Mouse (Mus musculus) hindbrain, embryonic 10.5 days (tissue): ENCODE data around the gene Ccpg1. TPM values are rescaled to one million over a fixed set of nuclear protein-coding genes. Genes with fewer than 3 reads are reported as not detected.

Source experiments
- DNase-seq: peaks from one replicate; pipeline ENCODE4 v3.0.0-alpha.2; 2017; ENCODE audit warnings: low spot score
- H3K27ac ChIP-seq: fragments of 300-500 bp; sonication (generic); 2 replicates; pipeline ENCODE4 v1.5.1; 2016; ENCODE audit warnings: mild to moderate bottlenecking, moderate library complexity
- H3K27me3 ChIP-seq: fragments of 300-500 bp; sonication (generic); 2 replicates; pipeline ENCODE4 v1.6.1; 2016; ENCODE audit warnings: mild to moderate bottlenecking; ENCODE audit not compliant: poor library complexity, insufficient read depth, severe bottlenecking
- H3K36me3 ChIP-seq: fragments of 300-500 bp; sonication (generic); 2 replicates; pipeline ENCODE4 v1.6.1; 2016; ENCODE audit warnings: mild to moderate bottlenecking, moderate library complexity
- H3K4me1 ChIP-seq: fragments of 300-500 bp; sonication (generic); replicated peaks from 2 replicates; pipeline ENCODE4 v1.6.1; 2016; ENCODE audit warnings: mild to moderate bottlenecking
- H3K4me3 ChIP-seq: fragments of 300-500 bp; sonication (generic); 2 replicates; pipeline ENCODE4 v1.5.1; 2016; ENCODE audit warnings: mild to moderate bottlenecking, moderate library complexity
- H3K9me3 ChIP-seq: fragments of 300-500 bp; sonication (generic); 2 replicates; pipeline ENCODE4 v1.6.1; 2016; ENCODE audit warnings: mild to moderate bottlenecking, moderate library complexity
- WGBS: fragments of 180-500 bp; shearing (Covaris S2); methylation state at CpG from one replicate; pipeline ENCODE4 v1.1.7; 2016; 5-methylcytosine and 5-hydroxymethylcytosine counted together
- polyA plus RNA-seq: library from polyadenylated mRNA; unstranded; fragments of >200 nt; fragmentation: Nextera tagmentation; extraction: Ambion mirVana; gene quantifications from 2 replicates; pipeline ENCODE4 v1.2.1, GENCODE M21; 2016

Gene Ccpg1
- polyA plus RNA-seq, 1 experiment from 2014 or later, result 21.9 TPM

GRCm38 (mm10) chr9:72969874-72970273 is 15.4 kb upstream of the Ccpg1 start:
- DNase-seq, result no peak
- H3K27me3 ChIP-seq, result no peaks in the 10 kb centered on the region
- 70% methylated on average over 7 of the region's 7 CpGs for WGBS
- no peaks in the 10 kb centered on the region for H3K36me3 ChIP-seq
- H3K9me3 ChIP-seq, result no peaks in the 10 kb centered on the region
- H3K4me3 ChIP-seq, result no peak overlapping the region
- no peaks in the 10 kb centered on the region for H3K4me1 ChIP-seq
- no peak overlapping the region for H3K27ac ChIP-seq

DNA sequence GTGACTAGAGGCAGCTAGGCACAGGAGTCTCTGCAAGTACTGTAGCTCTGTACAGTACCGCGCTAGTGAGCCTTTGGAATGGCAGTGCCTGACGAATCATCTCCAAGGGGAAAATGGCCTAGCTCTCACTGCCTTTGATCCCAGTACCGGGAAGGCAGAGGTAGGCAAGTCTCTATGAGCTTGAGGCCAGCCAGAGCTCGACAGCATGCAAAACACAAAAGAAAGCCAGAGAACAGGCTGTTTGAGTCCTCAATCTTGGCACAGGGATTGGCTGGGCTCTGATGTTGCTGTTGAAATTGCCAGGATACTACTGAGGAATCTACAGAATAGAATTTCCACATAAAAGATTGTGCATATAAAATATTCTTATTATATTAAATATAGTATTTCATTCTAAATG is 12.8 kb upstream of the Ccpg1 start:
- Histone ChIP-seq H3K27me3 (no peaks in the 10 kb centered on the region), H3K27ac (no peak overlapping the region), H3K4me1 (no peaks in the 10 kb centered on the region), H3K9me3 (no peaks in the 10 kb centered on the region), H3K4me3 (no peak overlapping the region), H3K36me3 (no peaks in the 10 kb centered on the region)
- WGBS, result 91% methylated on average over 5 of the region's 5 CpGs
- no peak for DNase-seq

GRCm38 (mm10) chr9:72972984-72973383 is 12.2 kb upstream of the Ccpg1 start:
- DNase-seq, result no peak
- Histone ChIP-seq H3K4me1 (no peaks in the 10 kb centered on the region), H3K9me3 (no peaks in the 10 kb centered on the region), H3K27me3 (no peaks in the 10 kb centered on the region), H3K27ac (no peak overlapping the region), H3K36me3 (no peaks in the 10 kb centered on the region), H3K4me3 (no peak overlapping the region)

DNA sequence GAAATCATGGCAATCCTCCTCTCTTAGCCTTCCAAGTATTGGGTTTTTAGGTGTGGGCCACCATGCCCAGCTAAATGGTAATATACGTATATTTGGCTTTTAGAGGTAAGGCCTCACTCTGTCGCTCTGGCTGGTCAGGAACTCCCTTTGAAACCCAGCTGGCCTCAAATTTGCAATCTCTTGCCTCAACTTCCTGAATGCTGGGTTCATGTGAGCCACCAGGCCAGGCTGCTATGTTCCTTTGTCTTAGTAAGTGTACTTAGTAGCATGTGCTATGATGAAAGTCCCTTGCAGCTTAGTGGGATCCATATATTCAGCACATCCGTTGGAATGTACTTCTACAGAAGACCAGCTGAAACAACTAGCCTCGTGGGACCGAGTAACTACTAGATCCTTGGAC is 10.5 kb upstream of the Ccpg1 start:
- H3K4me3 ChIP-seq, result no peak overlapping the region
- H3K27ac ChIP-seq, result no peak overlapping the region
- no peak for DNase-seq
- H3K9me3 ChIP-seq, result no peaks in the 10 kb centered on the region
- H3K36me3 ChIP-seq, result no peaks in the 10 kb centered on the region
- no peaks in the 10 kb centered on the region for H3K4me1 ChIP-seq
- no peaks in the 10 kb centered on the region for H3K27me3 ChIP-seq
- 87% methylated on average over 5 of the region's 5 CpGs for WGBS

DNA sequence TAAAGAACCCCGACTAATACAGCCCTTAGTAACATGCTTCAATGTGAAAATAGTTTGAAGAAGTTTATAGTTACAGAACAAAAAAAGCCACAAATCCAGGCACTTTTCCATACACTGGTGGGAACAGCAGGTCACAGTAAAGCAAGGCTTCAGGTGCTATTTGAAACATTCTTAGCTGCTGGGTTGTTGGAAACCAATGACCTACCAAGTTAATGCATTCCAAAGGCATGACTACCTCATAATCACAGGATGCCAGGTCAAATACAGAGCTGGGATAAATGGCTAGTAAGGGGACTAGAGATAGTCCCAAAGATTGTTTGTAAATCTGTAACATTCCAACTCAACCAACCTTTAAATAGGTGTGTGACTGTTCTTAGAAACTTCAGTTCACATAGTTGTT is 10.0 kb upstream of the Ccpg1 start:
- Histone ChIP-seq H3K9me3 (no peaks in the 10 kb centered on the region), H3K36me3 (no peaks in the 10 kb centered on the region), H3K27me3 (no peaks in the 10 kb centered on the region), H3K4me3 (no peak overlapping the region), H3K27ac (no peak overlapping the region), H3K4me1 (no peaks in the 10 kb centered on the region)
- WGBS, result 85% methylated on average over 1 of the region's 1 CpGs
- no peak for DNase-seq

DNA sequence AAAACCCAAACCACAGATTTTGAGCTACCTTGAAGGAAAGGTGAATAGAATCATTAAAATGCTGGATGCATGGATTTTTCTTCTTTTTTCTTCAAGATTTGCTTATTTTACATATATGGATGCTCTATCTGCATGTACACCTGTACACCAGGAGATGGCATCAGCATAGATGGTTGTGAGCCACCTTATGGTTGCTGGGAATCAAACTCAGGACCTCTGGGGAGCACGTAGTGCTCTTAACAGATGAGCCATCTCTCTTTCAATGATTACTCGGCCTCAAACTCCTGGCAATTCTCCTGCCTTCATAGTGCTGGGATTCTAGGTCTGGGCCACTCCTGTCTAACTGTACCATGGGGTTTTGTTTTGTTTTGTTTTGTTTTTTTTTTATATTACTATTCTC is 2.2 kb upstream of the Ccpg1 start:
- WGBS, result 67% methylated on average over 2 of the region's 2 CpGs
- Histone ChIP-seq H3K9me3 (no peaks in the 10 kb centered on the region), H3K36me3 (no peaks in the 10 kb centered on the region), H3K4me1 (peaks cover 19% of the 10 kb centered on the region), H3K4me3 (no peak overlapping the region), H3K27me3 (no peaks in the 10 kb centered on the region), H3K27ac (no peak overlapping the region)
- no peak for DNase-seq

DNA sequence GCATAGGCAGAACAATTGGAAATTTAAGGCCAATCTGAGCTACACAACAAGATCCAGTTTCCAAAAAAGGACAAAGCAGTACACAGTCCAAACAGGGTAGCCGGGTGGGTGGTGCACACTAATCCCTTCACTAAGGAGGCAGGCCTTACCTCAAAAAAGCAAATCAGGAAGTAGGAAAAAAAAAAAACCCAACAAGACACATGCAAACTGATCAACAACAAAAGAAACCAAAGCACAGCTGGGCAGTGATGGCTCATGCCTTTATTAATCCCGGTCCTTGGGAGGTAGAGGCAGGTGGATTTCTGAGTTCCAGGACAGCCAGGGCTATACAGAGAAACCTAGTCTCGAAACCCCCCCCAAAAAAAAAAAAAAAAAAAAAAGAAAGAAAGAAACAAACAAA is 2.5 kb downstream of the Ccpg1 start:
- no peaks in the 10 kb centered on the region for H3K36me3 ChIP-seq
- no peak overlapping the region for H3K27ac ChIP-seq
- H3K9me3 ChIP-seq, result no peaks in the 10 kb centered on the region
- H3K4me1 ChIP-seq, result peaks cover 19% of the 10 kb centered on the region
- H3K4me3 ChIP-seq, result no peak overlapping the region
- no peaks in the 10 kb centered on the region for H3K27me3 ChIP-seq
- no peak for DNase-seq
- 84% methylated on average over 3 of the region's 3 CpGs for WGBS

GRCm38 (mm10) chr9:72988706-72989105 is 3.5 kb downstream of the Ccpg1 start:
- H3K4me3 ChIP-seq, result no peak overlapping the region
- H3K27me3 ChIP-seq, result no peaks in the 10 kb centered on the region
- peaks cover 19% of the 10 kb centered on the region for H3K4me1 ChIP-seq
- no peak overlapping the region for H3K27ac ChIP-seq
- no peaks in the 10 kb centered on the region for H3K9me3 ChIP-seq
- H3K36me3 ChIP-seq, result no peaks in the 10 kb centered on the region
- no peak for DNase-seq
- WGBS, result 87% methylated on average over 5 of the region's 5 CpGs

DNA sequence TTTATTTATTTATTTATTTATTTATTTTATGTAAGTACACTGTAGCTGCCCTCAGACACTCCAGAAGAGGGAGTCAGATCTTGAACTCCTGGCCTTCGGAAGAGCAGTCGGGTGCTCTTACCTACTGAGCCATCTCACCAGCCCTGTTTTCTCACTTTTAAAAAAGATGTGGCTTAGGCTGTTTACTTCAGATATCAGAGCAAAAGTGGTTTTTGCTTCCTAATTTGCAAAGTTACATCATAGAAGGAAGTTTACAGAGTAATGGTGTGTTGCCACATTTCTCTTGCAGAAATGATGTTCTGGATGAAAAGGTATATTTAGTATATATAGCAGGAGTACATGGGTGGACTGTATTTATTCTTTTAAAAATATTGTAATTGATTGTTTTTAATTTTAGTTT is 6.2 kb downstream of the Ccpg1 start:
- Histone ChIP-seq H3K27ac (no peak overlapping the region), H3K9me3 (no peaks in the 10 kb centered on the region), H3K4me3 (no peak overlapping the region), H3K36me3 (no peaks in the 10 kb centered on the region), H3K27me3 (no peaks in the 10 kb centered on the region), H3K4me1 (peaks cover 2% of the 10 kb centered on the region)
- DNase-seq, result no peak
- WGBS, result 94% methylated on average over 2 of the region's 2 CpGs

DNA sequence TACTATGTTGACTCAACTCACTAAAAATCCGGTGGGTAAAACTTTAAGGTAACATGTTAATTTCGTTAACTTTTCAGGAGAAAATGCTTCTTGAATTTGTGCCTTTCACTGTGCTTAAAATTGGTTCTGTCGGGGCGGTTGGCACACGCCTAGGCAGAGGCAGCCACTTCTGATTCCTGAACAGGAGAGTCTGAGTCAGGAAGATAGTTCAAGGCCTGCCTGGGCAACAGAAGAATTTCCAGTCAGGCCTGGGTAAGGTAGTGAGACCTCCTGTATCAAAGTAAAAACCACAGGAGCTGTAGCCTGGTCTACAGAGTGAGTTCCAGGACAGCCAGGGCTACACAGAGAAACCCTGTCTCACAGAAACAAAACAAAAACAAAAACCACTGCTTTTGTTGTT is 7.3 kb downstream of the Ccpg1 start:
- Histone ChIP-seq H3K27ac (no peak overlapping the region), H3K9me3 (no peaks in the 10 kb centered on the region), H3K27me3 (no peaks in the 10 kb centered on the region), H3K4me1 (no peaks in the 10 kb centered on the region), H3K36me3 (no peaks in the 10 kb centered on the region), H3K4me3 (no peak overlapping the region)
- DNase-seq, result no peak
- 89% methylated on average over 5 of the region's 5 CpGs for WGBS

DNA sequence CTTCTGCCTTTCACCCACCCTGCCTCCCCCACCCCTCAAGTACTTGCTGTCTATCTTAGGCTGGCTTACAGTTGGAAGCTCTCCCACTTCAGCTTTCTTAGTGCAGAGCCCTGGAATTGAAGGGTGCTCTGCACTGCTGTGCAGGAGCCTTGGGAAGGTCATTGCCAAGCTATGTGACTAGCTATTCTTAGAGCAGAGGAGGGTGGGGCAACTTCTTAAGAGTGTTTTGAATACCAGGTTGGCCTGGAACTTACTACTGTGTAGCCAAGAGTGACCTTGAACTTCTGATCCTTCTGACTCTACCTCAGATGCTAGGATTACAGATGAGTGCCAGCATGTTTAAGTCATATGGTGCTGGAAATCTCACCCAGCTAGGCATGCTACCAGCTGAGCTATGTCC is 10.9 kb downstream of the Ccpg1 start:
- Histone ChIP-seq H3K4me3 (no peak overlapping the region), H3K27me3 (no peaks in the 10 kb centered on the region), H3K36me3 (no peaks in the 10 kb centered on the region), H3K4me1 (no peaks in the 10 kb centered on the region), H3K27ac (no peak overlapping the region), H3K9me3 (no peaks in the 10 kb centered on the region)
- DNase-seq, result no peak

DNA sequence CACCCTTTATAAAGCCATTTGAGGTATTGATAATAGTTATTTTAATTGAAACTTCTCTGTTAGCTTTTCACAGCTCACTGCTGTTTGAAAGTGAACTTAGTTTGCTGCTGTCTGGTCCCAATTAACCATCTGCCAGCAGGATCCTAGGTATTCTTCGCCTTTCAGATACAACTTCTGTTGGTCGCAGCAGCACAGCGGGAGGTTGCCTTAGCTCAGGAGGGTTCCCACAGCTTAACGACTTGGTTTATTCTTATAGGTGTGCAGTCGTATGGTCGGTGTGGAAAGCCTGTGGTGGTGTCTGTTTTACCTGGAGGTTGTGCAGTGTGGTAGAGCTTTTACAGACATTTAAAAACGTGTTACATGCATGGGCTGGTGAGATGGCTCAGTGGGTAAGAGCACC is 11.6 kb downstream of the Ccpg1 start:
- no peak overlapping the region for H3K4me3 ChIP-seq
- no peak overlapping the region for H3K27ac ChIP-seq
- H3K9me3 ChIP-seq, result no peaks in the 10 kb centered on the region
- no peaks in the 10 kb centered on the region for H3K4me1 ChIP-seq
- no peak for DNase-seq
- peaks cover 1% of the 10 kb centered on the region; the same call in 1 of the 2 replicates for H3K36me3 ChIP-seq
- H3K27me3 ChIP-seq, result no peaks in the 10 kb centered on the region
- WGBS, result 61% methylated on average over 7 of the region's 7 CpGs

DNA sequence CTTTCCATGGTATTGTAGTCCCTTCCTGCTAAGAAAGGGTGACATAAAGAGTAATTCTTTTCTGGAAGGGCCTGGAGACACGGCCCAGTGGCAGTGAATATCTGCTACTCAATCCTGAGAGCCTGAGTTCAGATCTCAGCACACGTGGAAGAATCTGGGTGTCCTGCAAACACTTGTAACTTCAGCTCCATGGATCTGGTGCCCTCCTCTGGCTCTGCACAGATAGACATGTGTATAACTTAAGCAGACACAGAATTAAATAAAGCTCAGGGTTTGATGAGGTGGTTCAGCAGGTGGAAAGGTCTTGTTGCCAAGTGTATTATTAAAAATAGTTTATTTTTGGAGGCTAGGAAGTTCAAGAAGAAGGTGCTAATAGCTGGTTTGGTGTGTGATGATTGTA is 15.3 kb downstream of the Ccpg1 start:
- DNase-seq, result no peak
- Histone ChIP-seq H3K36me3 (peaks cover 8% of the 10 kb centered on the region), H3K27ac (no peak overlapping the region), H3K4me1 (no peaks in the 10 kb centered on the region), H3K9me3 (no peaks in the 10 kb centered on the region), H3K27me3 (no peaks in the 10 kb centered on the region), H3K4me3 (no peak overlapping the region)
- WGBS, result 72% methylated on average over 2 of the region's 2 CpGs

GRCm38 (mm10) chr9:73001314-73002011 is 16.2 kb downstream of the Ccpg1 start:
- no peak overlapping the region for H3K27ac ChIP-seq
- DNase-seq, result no peak
- no peak overlapping the region for H3K4me3 ChIP-seq
- H3K36me3 ChIP-seq, result peaks cover 18% of the 10 kb centered on the region
- H3K27me3 ChIP-seq, result no peaks in the 10 kb centered on the region
- 90% methylated on average over 13 of the region's 13 CpGs for WGBS
- H3K9me3 ChIP-seq, result no peaks in the 10 kb centered on the region
- no peaks in the 10 kb centered on the region for H3K4me1 ChIP-seq
